Mouse (Mus musculus) stomach, embryonic 15.5 days (tissue): ENCODE data around the gene Med18. TPM values are rescaled to one million over a fixed set of nuclear protein-coding genes. Genes with fewer than 3 reads are reported as not detected.
"Not testable (repeated sequence)": the region's sequence is repeated elsewhere in the genome, so short reads cannot be mapped to it uniquely, and the experiment has no call there.

Experiments used
- ATAC-seq: fragments of 200-750 bp; cut with Nextera tagmentation; 2 replicates; pipeline ENCODE4 v1.8.0; 2017; ENCODE audit warnings: low read depth, moderate number of reproducible peaks, moderate TSS enrichment; ENCODE audit not compliant: insufficient read depth, low FRiP score
- H3K27ac ChIP-seq: fragments of 300-500 bp; sonication (generic); 2 replicates; pipeline ENCODE4 v1.5.1; 2015; ENCODE audit warnings: mild to moderate bottlenecking, inconsistent platforms
- H3K27me3 ChIP-seq: fragments of 300-500 bp; sonication (generic); replicated peaks from 2 replicates; pipeline ENCODE4 v1.6.1; 2015; ENCODE audit warnings: inconsistent platforms
- H3K36me3 ChIP-seq: fragments of 300-500 bp; sonication (generic); 2 replicates; pipeline ENCODE4 v1.6.1; 2015; ENCODE audit warnings: inconsistent platforms
- H3K4me1 ChIP-seq: fragments of 300-500 bp; sonication (generic); 2 replicates; pipeline ENCODE4 v1.6.1; 2015; ENCODE audit warnings: inconsistent platforms
- H3K4me2 ChIP-seq: fragments of 300-500 bp; sonication (generic); 2 replicates; pipeline ENCODE4 v1.6.1; 2015; ENCODE audit warnings: mild to moderate bottlenecking, inconsistent platforms
- H3K4me3 ChIP-seq: fragments of 300-500 bp; sonication (generic); replicated peaks from 2 replicates; pipeline ENCODE4 v1.5.1; 2015; ENCODE audit warnings: inconsistent platforms
- H3K9ac ChIP-seq: fragments of 300-500 bp; sonication (generic); 2 replicates; pipeline ENCODE4 v1.6.1; 2015; ENCODE audit warnings: inconsistent platforms
- H3K9me3 ChIP-seq: fragments of 300-500 bp; sonication (generic); 2 replicates; pipeline ENCODE4 v1.6.1; 2016; ENCODE audit warnings: inconsistent platforms
- WGBS: fragments of 180-500 bp; shearing (Covaris S2); methylation state at CpG from one replicate; pipeline ENCODE4 v1.1.7; 2015; 5-methylcytosine and 5-hydroxymethylcytosine counted together
- polyA plus RNA-seq: library from polyadenylated mRNA; unstranded; fragments of >200 nt; fragmentation: Nextera tagmentation; extraction: Ambion mirVana; gene quantifications from 2 replicates; pipeline ENCODE4 v1.2.1, GENCODE M21; 2015

The Med18 gene
- polyA plus RNA-seq, 1 experiment from 2014 or later: 23.4 TPM

DNA sequence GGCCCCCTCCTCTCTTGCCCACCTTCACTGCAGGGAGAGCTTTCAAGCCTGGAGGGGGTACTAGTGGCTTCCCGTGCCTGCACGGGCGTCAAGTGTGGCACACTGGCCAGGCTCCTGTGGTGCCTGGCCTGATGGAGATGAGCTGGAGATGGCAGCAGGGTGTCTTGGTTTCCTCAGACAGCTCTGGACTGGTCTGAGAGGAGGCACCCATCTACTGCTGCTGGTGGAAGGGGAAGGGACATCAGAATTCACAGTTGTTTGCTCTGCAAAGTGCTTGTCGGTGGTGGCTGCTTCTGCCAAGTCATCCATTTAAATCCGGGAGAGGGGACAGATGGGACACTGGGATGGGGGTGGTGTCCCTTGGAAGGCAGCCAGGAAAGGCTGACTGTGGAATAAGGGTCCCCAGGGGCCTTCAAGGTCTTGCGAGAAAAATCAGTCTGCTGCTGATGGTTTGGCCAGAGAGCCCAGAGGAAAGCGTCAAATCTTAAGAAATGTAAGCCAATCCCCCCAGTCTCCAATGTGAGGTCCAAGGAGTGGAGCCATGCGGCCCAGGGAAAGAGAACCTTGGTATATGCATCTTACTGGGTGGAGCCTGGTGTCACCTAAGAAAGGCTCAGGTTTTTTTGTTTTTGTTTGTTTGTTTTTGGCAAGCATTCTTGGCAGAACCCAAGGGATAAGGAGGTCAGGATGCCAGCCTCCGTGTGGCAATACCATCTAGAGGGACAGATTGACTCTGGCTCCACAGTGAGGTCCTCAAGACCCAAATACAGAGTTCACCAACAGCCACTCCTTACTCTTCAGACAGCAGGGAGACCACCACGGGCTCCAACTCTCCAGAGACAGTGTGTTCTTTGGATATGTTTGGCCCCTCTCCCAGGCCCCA is 28.7 kb upstream of the Med18 start:
- Histone ChIP-seq H3K4me3 (no peak overlapping the region), H3K4me1 (no peaks in the 10 kb centered on the region; the same call in 1 of the 2 replicates), H3K36me3 (peaks cover 21% of the 10 kb centered on the region), H3K9ac (no peak overlapping the region), H3K27ac (no peak overlapping the region), H3K9me3 (no peaks in the 10 kb centered on the region), H3K4me2 (no peak overlapping the region), H3K27me3 (no peaks in the 10 kb centered on the region)
- ATAC-seq: no peak
- 59% methylated on average over 10 of the region's 10 CpGs for WGBS

- Histone ChIP-seq H3K9ac (no peak overlapping the region), H3K36me3 (peaks cover 16% of the 10 kb centered on the region), H3K9me3 (no peaks in the 10 kb centered on the region), H3K27ac (no peak overlapping the region), H3K4me1 (no peaks in the 10 kb centered on the region; the same call in 1 of the 2 replicates), H3K4me3 (no peak overlapping the region), H3K27me3 (no peaks in the 10 kb centered on the region), H3K4me2 (no peak overlapping the region)
- peak; percentile 31; the same call in 1 of the 2 replicates for ATAC-seq
- WGBS: 78% methylated on average over 6 of the region's 6 CpGs
These were observed 28.0 kb upstream of the Med18 start for GRCm38 (mm10) chr4:132491748-132492147.

DNA sequence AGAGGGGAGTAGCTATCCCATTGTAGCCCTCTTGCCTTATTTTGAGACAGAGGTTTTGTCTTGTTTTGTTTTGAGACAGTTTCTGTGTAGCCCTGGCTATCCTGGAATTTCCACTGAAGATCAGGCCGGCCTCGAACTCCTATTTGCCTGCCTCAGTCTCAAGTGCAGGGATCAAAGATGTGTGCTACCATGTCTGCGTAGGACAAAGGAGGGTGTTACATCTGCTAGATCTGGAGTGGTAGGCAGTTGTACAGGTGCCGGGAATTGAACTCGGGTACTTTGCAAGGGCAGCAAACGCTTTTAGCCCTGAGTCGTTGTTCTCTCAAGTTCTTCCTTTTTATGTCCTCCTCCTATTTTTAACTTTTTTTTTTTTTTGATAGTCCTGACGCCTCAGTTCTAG is 27.3 kb upstream of the Med18 start:
- Histone ChIP-seq H3K4me2 (no peak overlapping the region), H3K9ac (no peak overlapping the region), H3K4me1 (no peaks in the 10 kb centered on the region; the same call in 1 of the 2 replicates), H3K4me3 (no peak overlapping the region), H3K36me3 (peaks cover 14% of the 10 kb centered on the region), H3K9me3 (no peaks in the 10 kb centered on the region), H3K27me3 (no peaks in the 10 kb centered on the region), H3K27ac (no peak overlapping the region)
- 89% methylated on average over 8 of the region's 8 CpGs for WGBS
- no peak for ATAC-seq

- Histone ChIP-seq H3K4me1 (no peaks in the 10 kb centered on the region; the same call in 1 of the 2 replicates), H3K9ac (no peak overlapping the region), H3K36me3 (peaks cover 10% of the 10 kb centered on the region), H3K4me2 (no peak overlapping the region), H3K27me3 (no peaks in the 10 kb centered on the region), H3K9me3 (no peaks in the 10 kb centered on the region), H3K4me3 (no peak overlapping the region), H3K27ac (no peak overlapping the region)
- WGBS: 85% methylated on average over 15 of the region's 15 CpGs
- no peak for ATAC-seq
These were observed 26.7 kb upstream of the Med18 start for GRCm38 (mm10) chr4:132490273-132491010.

DNA sequence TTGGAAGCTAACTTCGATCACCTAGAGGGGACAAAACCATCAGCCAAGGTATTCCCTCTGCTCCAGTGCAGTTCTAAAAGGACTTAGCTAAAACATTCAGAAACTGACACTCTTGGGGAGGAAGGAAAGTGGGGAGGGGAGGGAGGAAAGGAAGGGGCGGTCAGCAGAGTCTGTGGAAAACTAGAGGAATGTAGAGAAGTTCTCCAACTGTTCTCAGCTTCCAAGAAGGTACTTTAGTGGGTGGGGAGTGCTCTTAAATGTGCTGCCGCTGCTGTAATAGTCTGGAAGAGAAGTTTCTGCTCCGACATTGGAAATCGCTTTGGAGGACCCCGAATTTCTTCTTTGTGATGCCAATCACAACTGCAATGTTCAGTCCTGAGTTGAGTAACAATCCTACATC is 25.3 kb upstream of the Med18 start:
- Histone ChIP-seq H3K27me3 (no peaks in the 10 kb centered on the region), H3K27ac (no peak overlapping the region), H3K4me2 (no peak overlapping the region), H3K9me3 (no peaks in the 10 kb centered on the region), H3K36me3 (peaks cover 9% of the 10 kb centered on the region), H3K4me1 (no peaks in the 10 kb centered on the region; the same call in 1 of the 2 replicates), H3K4me3 (no peak overlapping the region), H3K9ac (no peak overlapping the region)
- ATAC-seq: no peak
- WGBS: 69% methylated on average over 6 of the region's 6 CpGs

GRCm38 (mm10) chr4:132488521-132488920 is 24.8 kb upstream of the Med18 start:
- Histone ChIP-seq H3K4me3 (no peak overlapping the region), H3K27ac (no peak overlapping the region), H3K9ac (no peak overlapping the region), H3K4me1 (peaks cover under 1% of the 10 kb centered on the region), H3K4me2 (no peak overlapping the region), H3K9me3 (no peaks in the 10 kb centered on the region), H3K27me3 (no peaks in the 10 kb centered on the region), H3K36me3 (peaks cover 5% of the 10 kb centered on the region; the same call in 1 of the 2 replicates)
- 75% methylated on average over 3 of the region's 3 CpGs for WGBS
- no peak for ATAC-seq

- no peaks in the 10 kb centered on the region for H3K9me3 ChIP-seq
- no peak for ATAC-seq
- WGBS: 49% methylated on average over 5 of the region's 5 CpGs
- H3K4me2 ChIP-seq: no peak overlapping the region
- no peak overlapping the region for H3K4me3 ChIP-seq
- no peaks in the 10 kb centered on the region for H3K27me3 ChIP-seq
- H3K36me3 ChIP-seq: no peaks in the 10 kb centered on the region
- no peak overlapping the region for H3K27ac ChIP-seq
- no peak overlapping the region for H3K9ac ChIP-seq
- peaks cover 3% of the 10 kb centered on the region; the same call in 1 of the 2 replicates for H3K4me1 ChIP-seq
These were observed 21.1 kb upstream of the Med18 start for GRCm38 (mm10) chr4:132484820-132485219.

DNA sequence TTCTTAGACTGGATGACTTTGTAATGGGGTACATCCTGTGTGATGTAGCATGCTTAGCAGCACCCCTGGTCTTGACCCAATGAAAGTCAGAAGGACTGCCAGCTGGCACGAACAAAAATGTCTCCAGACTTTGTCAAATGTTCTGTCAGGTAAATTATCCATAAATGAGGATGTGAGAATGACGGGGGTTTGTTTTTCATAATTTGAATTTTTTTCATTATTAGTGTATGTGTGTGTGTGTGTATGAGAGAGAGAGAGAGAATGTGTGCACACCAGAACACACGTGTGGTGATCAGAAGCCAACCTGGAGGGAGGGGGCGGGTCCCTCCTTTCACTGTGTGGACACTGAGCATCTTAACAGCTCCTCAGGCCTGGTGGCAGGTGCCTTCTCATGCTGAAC is 20.5 kb upstream of the Med18 start:
- H3K9ac ChIP-seq: no peak overlapping the region
- no peaks in the 10 kb centered on the region for H3K27me3 ChIP-seq
- H3K4me3 ChIP-seq: no peak overlapping the region
- no peaks in the 10 kb centered on the region for H3K36me3 ChIP-seq
- H3K4me1 ChIP-seq: peaks cover 3% of the 10 kb centered on the region; the same call in 1 of the 2 replicates
- H3K27ac ChIP-seq: no peak overlapping the region
- no peak for ATAC-seq
- 70% methylated on average over 4 of the region's 4 CpGs for WGBS
- H3K4me2 ChIP-seq: no peak overlapping the region
- no peaks in the 10 kb centered on the region for H3K9me3 ChIP-seq

DNA sequence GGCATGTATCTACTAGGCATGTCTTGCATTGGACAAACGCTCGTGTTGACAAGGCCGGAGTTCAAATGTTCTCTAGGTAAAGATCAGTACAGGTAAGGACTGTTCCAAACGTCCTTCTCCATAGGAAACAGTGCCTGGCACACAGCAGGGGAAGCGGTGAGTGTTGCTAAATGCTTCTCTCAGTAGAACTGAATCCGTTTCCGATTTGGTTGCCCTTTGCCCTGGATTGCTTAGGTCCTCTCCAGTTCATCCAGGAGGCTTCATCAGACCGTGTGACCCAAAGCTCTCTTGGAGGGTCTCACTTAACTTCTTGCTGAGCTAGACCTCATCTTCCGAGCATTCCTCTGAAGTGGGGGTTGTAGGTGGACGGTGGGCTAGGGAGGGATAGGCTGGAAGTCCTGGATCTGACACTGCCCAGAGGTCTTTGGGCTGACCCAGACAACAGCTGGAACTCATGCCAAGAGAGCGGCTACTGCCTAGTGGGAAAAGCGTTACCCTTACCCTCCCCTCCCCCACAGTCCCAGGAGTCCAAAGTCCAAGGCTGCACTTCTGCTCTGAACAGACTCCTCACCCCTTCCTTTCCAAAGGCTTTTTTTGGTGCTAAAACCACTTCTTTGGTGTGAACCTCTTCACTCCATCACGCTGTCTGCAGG is 19.4 kb upstream of the Med18 start:
- no peaks in the 10 kb centered on the region for H3K27me3 ChIP-seq
- no peak overlapping the region for H3K27ac ChIP-seq
- ATAC-seq: no peak
- H3K4me1 ChIP-seq: peaks cover 3% of the 10 kb centered on the region; the same call in 1 of the 2 replicates
- no peak overlapping the region for H3K4me2 ChIP-seq
- H3K36me3 ChIP-seq: no peaks in the 10 kb centered on the region
- no peak overlapping the region for H3K9ac ChIP-seq
- H3K4me3 ChIP-seq: no peak overlapping the region
- H3K9me3 ChIP-seq: no peaks in the 10 kb centered on the region
- 67% methylated on average over 13 of the region's 13 CpGs for WGBS

DNA sequence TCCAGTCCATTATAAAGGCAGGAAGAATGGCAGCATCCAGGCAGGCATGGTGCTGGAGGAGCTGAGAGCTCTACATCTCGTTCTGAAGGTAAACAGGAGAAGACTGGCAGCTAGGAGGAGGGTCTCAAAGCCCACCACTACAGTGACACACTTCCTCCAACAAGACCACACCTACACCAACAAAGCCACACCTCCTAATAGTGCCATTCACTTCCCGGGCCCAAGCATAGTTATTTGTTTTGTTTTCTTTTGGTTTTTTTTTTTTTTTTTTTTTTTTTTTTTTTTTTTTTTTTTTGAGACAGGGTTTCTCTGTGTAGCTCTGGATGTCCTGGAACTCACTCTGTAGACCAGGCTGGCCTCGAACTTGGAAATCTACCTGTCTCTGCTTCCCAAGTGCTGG is 18.4 kb upstream of the Med18 start:
- H3K36me3 ChIP-seq, H3K4me2 ChIP-seq, H3K9ac ChIP-seq, H3K27me3 ChIP-seq, H3K4me3 ChIP-seq, H3K4me1 ChIP-seq, H3K27ac ChIP-seq, H3K9me3 ChIP-seq, ATAC-seq: not testable (repeated sequence)
- 62% methylated on average over 3 of the region's 3 CpGs for WGBS

DNA sequence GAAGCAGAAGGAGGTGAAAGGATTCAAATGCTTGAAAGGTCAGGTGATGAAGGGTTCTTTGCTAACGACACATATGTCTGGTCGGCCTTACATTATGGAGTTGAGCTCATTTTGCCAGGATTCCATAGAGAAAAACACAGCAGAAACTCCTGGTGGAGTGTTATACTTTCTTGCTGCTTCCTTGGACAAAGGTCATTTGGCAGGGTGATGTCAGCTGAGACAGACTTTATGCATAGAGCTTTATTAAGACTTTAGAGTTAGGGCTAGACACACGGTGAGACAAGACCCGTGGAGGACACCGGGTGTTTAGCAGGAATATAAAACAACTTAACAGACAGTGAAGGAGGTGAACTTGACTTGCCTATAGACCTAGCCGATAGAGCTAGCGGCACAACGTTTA is 14.1 kb upstream of the Med18 start:
- Histone ChIP-seq H3K27me3 (no peaks in the 10 kb centered on the region), H3K27ac (no peak overlapping the region), H3K4me1 (no peaks in the 10 kb centered on the region), H3K4me2 (no peak overlapping the region), H3K4me3 (no peak overlapping the region), H3K36me3 (no peaks in the 10 kb centered on the region), H3K9ac (no peak overlapping the region), H3K9me3 (no peaks in the 10 kb centered on the region)
- ATAC-seq: no peak
- WGBS: 89% methylated on average over 8 of the region's 8 CpGs
